Mouse (Mus musculus): Measurements from ENCODE around the gene Batf.

The Batf gene

GRCm38 (mm10) chr12:85728181-85728580 lies 41.7 kb downstream of the Batf start:
- no peak for DNase-seq (ENCODE audit: low spot score)

GRCm38 (mm10) chr12:85729022-85729944 lies 42.8 kb downstream of the Batf start:
- peak; percentile 30 for DNase-seq (ENCODE audit: low spot score)

DNA sequence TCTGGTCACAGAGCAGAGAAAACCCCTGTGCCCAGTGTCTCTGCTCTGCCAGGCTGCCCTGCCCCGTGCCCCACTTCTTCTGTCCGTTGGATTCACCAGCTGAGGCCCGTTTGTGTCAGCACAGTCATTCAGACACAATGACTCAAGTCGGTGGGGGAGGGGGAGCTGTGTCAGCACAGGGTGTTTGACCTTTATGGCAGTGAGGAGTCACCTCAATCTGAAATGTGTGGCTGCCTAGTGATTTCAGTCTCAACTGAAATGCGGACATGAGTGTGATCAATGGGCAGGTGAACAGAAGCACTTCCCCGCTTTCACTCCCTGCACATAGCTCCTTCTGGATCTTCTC lies 43.4 kb downstream of the Batf start:
- no peak for DNase-seq (ENCODE audit: low spot score)

GRCm38 (mm10) chr12:85736203-85736602 lies 49.7 kb downstream of the Batf start:
- DNase-seq (ENCODE audit: low spot score), result no peak

DNA sequence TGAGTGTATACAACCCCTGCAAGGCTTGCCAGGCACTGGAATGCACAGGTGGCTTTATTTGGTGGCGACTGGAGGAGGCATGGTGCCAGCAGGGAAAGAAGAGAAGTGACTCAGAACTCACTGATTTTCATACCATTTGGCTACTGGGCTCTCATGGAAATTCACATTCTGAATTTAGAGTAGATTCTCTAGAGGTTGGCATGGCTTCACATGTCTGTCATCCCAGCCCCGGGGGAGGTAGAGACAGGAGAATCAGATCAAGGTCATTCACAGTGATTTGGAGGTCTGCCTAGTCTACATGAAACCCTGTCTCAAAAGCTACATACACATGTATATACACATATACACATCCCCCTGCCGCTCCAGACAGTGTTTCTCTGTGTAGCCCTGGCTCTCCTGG lies 50.5 kb downstream of the Batf start:
- DNase-seq (ENCODE audit: low spot score), result no peak

DNA sequence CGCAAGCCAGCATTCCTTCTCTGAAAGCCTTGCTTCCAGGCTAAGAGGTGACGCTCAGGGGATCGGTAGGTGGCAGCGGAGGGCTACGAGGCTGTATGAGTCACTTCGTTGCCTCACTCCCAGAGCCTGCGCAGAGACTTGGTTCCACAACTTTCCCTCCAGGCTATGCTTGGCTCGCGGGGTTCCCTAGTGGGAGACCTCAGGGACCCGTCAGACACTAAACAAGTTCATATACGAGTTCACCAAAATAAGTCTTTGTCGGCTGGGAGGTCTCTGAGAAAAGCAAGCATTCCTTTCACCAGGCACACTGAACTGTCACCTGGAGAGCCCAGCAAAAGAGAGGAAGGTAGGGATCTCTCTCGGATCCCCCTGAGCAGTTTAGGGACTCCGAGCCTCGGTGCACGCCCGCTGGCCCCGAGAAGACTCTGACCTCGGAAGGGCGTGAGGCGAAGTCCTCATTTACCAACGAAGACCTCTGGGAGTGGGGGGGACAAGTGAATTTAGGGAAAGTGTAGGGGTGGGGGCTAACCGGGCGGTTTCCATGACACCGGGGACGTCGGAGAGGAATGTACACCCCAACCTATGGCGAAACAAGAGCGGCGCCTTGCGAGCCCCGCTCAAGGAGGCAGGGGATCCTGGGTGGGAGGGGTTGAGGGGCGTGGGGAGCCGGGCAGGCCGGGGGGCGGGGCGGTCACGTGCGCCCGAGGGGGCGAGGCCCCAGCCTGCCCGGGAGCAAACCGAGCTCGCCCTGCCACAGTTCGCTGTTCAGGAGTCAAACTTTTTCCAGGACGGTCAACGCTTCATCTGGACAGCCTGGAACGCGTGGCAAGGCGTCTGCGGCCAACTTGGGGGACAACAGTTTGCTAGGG lies 59.6 kb downstream of the Batf start, which contains the start of gene Flvcr2:
Gene Flvcr2 (plus strand): TSS at position 713 of the 869 bp plus-strand sequence.
- no peak for DNase-seq (ENCODE audit: low spot score)

- DNase-seq (ENCODE audit: low spot score), result no peak
Measured at GRCm38 (mm10) chr12:85746696-85747219, 60.3 kb downstream of the Batf start.

DNA sequence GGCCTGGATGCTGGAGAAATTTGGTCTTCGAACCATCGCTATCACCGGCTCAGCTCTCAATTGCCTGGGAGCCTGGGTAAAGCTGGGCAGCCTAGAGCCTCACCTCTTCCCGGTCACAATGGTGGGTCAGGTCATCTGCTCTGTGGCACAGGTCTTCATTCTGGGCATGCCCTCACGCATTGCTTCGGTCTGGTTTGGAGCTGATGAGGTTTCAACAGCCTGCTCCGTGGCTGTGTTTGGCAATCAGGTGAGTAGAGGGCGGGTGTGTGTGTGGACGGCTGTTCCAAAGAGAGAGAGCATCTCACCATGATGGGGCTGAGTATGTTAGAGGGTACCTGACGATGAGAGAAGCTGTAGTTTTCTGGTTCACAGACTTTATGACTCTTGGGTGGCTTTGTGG lies 60.9 kb downstream of the Batf start:
- no peak for DNase-seq (ENCODE audit: low spot score)

- DNase-seq (ENCODE audit: low spot score), result no peak
Measured at GRCm38 (mm10) chr12:85749861-85750260, 63.4 kb downstream of the Batf start.

DNA sequence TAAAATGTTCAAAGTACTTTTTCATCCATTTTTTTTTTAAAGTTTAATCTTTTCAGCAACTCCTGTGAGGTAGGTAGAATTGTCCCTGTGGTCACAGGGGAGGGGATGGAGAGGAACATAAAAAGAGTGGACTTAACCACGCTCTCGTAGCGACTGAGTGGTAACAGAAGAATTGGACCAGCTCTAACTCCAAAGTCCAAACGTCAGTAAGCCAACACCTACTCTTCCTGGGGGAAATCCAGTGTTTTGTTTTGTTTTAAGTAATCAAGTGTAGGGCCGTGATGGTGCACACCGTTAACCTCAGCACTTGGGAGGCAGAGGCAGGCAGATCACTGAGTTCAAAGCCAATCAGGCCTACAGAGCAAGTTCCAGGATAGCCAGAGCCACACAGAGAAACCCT lies 65.6 kb downstream of the Batf start:
- no peak for DNase-seq (ENCODE audit: low spot score)

GRCm38 (mm10) chr12:85753223-85753622 lies 66.8 kb downstream of the Batf start:
- no peak for DNase-seq (ENCODE audit: low spot score)

GRCm38 (mm10) chr12:85754611-85755265 lies 68.3 kb downstream of the Batf start:
- no peak for DNase-seq (ENCODE audit: low spot score)

DNA sequence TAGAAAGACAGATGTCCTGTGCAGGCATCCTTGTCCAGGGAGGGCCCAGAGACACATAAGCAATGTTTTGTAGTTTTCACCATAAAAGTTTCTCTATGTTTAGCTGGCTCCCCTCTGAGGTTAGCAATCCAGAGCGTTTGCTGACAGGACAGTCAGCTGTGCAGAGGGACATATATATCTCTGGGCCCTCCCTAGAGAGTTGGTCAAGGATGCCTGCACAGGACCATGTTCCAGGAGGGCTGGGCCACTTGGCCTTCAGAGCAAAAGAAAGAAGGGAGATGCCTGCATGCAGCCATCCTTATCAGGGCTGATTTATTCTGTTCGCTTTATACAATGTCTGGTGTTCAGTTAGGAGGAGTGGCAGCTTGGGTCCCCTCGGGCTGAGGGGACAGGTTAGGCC lies 70.0 kb downstream of the Batf start:
- DNase-seq (ENCODE audit: low spot score), result no peak

DNA sequence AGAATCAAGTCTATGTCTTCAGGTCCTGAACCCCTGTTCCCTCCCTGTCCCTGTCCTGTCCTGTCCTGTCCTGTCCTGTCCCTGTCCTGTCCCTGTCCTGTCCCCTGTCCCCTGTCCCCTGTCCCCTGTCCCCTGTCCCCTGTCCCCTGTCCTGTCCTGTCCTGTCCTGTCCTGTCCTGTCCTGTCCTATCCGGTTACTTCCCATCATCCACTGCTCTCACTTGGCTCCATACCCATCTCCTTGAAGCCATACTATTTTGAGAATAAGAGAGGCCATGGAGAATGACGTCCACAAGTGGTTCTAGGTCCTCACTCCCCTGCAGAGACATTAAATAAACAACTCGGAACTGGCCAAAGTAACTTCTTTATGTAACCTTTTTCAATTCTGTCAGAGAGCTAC lies 70.6 kb downstream of the Batf start:
- no peak for DNase-seq (ENCODE audit: low spot score)

Data from spleen, adult 12 weeks (tissue).